Mouse (Mus musculus): Measurements from ENCODE around the gene Usf3. TPM values are rescaled to one million over a fixed set of nuclear protein-coding genes. Genes with fewer than 3 reads are reported as not detected.
A peak's percentile ranks its signal among the peaks of the same experiment; 100 is the strongest.

Usf3 gene
- polyA plus RNA-seq, 1 experiment from 2014 or later: 2.0 TPM

DNA sequence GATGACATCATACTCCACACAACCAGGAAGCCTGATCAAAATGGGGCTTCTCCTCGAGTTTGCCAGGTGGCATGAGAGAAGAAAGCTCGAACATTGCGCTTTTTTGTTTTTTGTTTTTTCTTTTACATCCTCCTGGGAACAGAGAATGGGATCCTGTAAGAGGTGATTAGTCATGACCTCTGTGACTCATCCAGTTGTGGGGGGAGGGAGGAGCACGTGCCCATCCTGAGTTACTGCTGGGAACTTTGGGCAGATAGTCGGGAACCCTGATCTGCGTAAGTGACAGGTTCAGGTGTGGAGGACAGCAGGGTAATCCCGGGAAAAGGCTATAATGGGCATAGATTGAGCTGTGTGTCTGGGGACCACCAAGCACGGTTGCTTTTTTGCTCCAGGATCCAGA is 67.4 kb downstream of the Usf3 start:
- WGBS: 71% methylated on average over 8 of the region's 8 CpGs
- Histone ChIP-seq H3K27me3 (ENCODE audit: control insufficient read depth, insufficient read depth, low read depth, low read length) (no peaks in the 10 kb centered on the region), H3K4me2 (ENCODE audit: low read length) (no peak overlapping the region), H3K4me1 (ENCODE audit: control insufficient read depth, insufficient read depth, low read length) (no peaks in the 10 kb centered on the region), H3K36me3 (ENCODE audit: control insufficient read depth, insufficient read depth, low read length) (no peaks in the 10 kb centered on the region), H3K9ac (ENCODE audit: low read depth, low read length) (no peak overlapping the region), H3K4me3 (ENCODE audit: low read depth, low read length) (no peak overlapping the region), H3K27ac (ENCODE audit: low read length) (no peak overlapping the region), H3K9me3 (replicated peaks; ENCODE audit: control insufficient read depth, low read length, poor library complexity, severe bottlenecking) (no peaks in the 10 kb centered on the region)
- no peak for ATAC-seq

DNA sequence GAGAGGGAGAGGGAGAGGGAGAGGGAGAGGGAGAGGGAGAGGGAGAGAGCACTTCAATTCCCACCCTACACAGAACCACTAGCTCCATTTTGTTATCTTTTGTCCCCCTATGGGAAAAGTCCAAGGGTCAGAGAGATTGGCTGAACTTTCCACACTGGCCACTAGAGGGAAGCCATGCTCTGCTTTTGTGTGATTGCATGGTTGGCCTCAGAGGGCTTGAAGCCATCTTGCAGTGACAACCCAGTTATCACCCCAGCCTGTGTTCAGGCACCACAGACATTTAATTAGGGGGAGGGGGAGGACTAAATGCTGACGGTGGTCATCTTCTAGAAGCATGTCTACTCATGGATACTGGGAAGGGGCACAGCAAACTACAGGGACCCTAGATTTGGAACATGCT is 69.6 kb downstream of the Usf3 start:
- Histone ChIP-seq H3K9ac (ENCODE audit: low read depth, low read length) (no peak overlapping the region), H3K4me1 (ENCODE audit: control insufficient read depth, insufficient read depth, low read length) (no peaks in the 10 kb centered on the region), H3K9me3 (replicated peaks; ENCODE audit: control insufficient read depth, low read length, poor library complexity, severe bottlenecking) (peaks cover 3% of the 10 kb centered on the region; the same call in 1 of the 2 replicates), H3K4me3 (ENCODE audit: low read depth, low read length) (no peak overlapping the region), H3K4me2 (ENCODE audit: low read length) (no peak overlapping the region), H3K27me3 (ENCODE audit: control insufficient read depth, insufficient read depth, low read depth, low read length) (no peaks in the 10 kb centered on the region), H3K36me3 (ENCODE audit: control insufficient read depth, insufficient read depth, low read length) (no peaks in the 10 kb centered on the region), H3K27ac (ENCODE audit: low read length) (no peak overlapping the region)
- WGBS: 3% methylated on average over 1 of the region's 1 CpGs
- peak; percentile 60; the same call in 1 of the 2 replicates for ATAC-seq

DNA sequence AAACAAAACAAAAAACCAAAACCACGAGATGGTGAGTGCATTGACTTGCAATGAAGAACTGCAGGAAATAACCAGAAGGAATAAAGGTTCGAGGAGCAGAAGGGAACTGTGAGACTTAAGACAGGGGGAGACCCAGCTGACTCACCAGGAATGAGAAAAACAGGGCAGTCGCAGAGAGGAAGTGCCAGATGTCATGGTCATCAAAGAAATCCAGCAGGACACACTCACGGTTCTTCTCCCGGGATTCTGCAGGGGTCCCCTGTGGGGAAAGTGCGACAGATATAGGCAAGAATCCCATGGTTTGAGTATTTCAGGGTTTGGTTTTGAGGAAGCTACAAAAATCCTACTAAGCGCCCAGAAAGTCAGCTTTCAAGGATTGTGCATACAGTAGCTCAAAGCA is 70.3 kb downstream of the Usf3 start:
- H3K4me2 ChIP-seq (ENCODE audit: low read length): no peak overlapping the region
- H3K4me3 ChIP-seq (ENCODE audit: low read depth, low read length): no peak overlapping the region
- peaks cover 3% of the 10 kb centered on the region; the same call in 1 of the 2 replicates for H3K9me3 ChIP-seq (replicated peaks; ENCODE audit: control insufficient read depth, low read length, poor library complexity, severe bottlenecking)
- H3K27ac ChIP-seq (ENCODE audit: low read length): no peak overlapping the region
- H3K36me3 ChIP-seq (ENCODE audit: control insufficient read depth, insufficient read depth, low read length): no peaks in the 10 kb centered on the region
- H3K27me3 ChIP-seq (ENCODE audit: control insufficient read depth, insufficient read depth, low read depth, low read length): no peaks in the 10 kb centered on the region
- WGBS: 68% methylated on average over 7 of the region's 7 CpGs
- ATAC-seq: no peak
- no peaks in the 10 kb centered on the region for H3K4me1 ChIP-seq (ENCODE audit: control insufficient read depth, insufficient read depth, low read length)
- no peak overlapping the region for H3K9ac ChIP-seq (ENCODE audit: low read depth, low read length)

DNA sequence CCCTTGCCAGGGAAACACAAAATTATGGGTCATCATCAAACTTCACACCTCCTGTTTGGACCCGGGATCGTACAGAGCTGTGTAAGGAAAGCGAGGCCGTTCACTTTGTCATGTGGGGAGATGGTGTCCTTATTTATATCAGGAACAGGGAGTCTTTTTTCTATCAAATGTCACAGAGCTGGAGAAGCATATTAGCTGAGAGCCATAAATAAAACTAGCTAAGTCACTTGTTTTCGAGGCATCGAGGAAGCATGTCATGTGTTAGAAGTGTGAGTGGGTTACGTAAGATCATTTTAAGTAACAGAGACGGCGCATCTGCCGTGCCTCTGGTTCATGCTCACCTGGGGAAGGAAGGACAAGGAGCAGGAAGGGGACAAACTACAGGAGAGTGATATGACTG is 76.9 kb downstream of the Usf3 start:
- Histone ChIP-seq H3K36me3 (ENCODE audit: control insufficient read depth, insufficient read depth, low read length) (no peaks in the 10 kb centered on the region), H3K9ac (ENCODE audit: low read depth, low read length) (no peak overlapping the region), H3K27ac (ENCODE audit: low read length) (no peak overlapping the region), H3K9me3 (replicated peaks; ENCODE audit: control insufficient read depth, low read length, poor library complexity, severe bottlenecking) (peaks cover 3% of the 10 kb centered on the region; the same call in 1 of the 2 replicates), H3K4me1 (ENCODE audit: control insufficient read depth, insufficient read depth, low read length) (no peaks in the 10 kb centered on the region), H3K4me3 (ENCODE audit: low read depth, low read length) (no peak overlapping the region), H3K4me2 (ENCODE audit: low read length) (no peak overlapping the region), H3K27me3 (ENCODE audit: control insufficient read depth, insufficient read depth, low read depth, low read length) (no peaks in the 10 kb centered on the region)
- 95% methylated on average over 10 of the region's 10 CpGs for WGBS
- no peak for ATAC-seq

DNA sequence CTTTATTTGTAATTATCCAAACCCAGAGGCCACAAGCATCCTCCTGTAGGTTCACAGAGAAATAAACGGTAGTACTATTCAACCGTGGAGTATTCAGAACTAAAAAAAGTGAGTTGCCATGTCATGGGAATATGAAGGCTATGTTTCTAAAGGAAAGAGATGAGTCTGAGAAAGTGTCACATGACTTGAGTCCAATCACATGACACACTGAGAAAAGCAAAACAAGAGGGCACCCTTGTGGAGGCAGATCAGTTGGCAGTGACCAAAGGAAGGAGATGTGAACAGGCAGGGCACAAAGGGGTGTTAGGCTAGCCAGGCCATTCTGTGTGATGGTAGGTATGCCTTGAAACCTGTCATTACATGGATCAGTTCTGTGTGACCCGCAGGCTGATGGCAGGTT is 79.7 kb downstream of the Usf3 start:
- Histone ChIP-seq H3K27me3 (ENCODE audit: control insufficient read depth, insufficient read depth, low read depth, low read length) (no peaks in the 10 kb centered on the region), H3K36me3 (ENCODE audit: control insufficient read depth, insufficient read depth, low read length) (no peaks in the 10 kb centered on the region), H3K9ac (ENCODE audit: low read depth, low read length) (no peak overlapping the region), H3K4me3 (ENCODE audit: low read depth, low read length) (no peak overlapping the region), H3K27ac (ENCODE audit: low read length) (no peak overlapping the region), H3K4me2 (ENCODE audit: low read length) (no peak overlapping the region), H3K4me1 (ENCODE audit: control insufficient read depth, insufficient read depth, low read length) (no peaks in the 10 kb centered on the region), H3K9me3 (replicated peaks; ENCODE audit: control insufficient read depth, low read length, poor library complexity, severe bottlenecking) (no peaks in the 10 kb centered on the region)
- WGBS: 93% methylated on average over 3 of the region's 3 CpGs
- no peak for ATAC-seq

DNA sequence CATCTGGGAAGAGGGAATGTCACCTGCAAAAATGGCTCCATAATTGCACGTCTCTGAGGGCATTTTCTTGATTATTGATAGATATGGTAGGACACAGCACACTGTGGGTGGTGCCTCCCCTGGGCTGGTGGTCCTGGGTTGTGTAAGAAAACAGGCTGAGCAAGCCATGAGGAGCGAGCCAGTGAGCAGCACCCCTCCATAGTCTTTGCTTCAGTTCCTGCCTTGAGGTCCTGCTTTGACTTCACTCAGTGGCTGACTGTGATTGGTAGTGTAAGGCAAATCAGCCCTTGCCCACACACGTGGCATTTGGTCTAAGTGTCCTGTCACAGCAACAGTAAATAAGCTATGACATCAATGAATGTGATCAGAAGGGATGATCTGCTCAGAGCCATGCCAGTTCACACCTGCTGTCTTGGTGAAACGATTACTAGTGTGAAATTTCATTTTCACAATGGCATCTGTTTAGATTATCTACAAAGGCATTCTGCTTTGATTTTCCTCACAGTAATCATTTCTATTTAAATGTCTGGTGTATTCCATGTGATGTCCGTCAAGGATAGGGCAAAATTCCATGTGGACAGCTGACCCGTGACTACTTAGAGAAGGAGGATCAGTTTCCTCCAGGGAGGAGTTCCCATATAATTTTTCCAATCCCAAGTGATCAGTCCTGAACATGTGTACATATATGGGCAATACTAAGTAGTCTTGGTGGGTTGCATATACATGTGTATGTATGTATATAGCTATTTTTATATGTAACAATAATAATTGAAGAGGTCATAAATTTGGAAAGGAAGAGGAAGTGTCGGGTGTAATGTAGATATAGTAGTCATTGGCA is 81.0 kb downstream of the Usf3 start:
- Histone ChIP-seq H3K27ac (ENCODE audit: low read length) (no peak overlapping the region), H3K27me3 (ENCODE audit: control insufficient read depth, insufficient read depth, low read depth, low read length) (no peaks in the 10 kb centered on the region), H3K4me1 (ENCODE audit: control insufficient read depth, insufficient read depth, low read length) (no peaks in the 10 kb centered on the region), H3K4me2 (ENCODE audit: low read length) (no peak overlapping the region), H3K9me3 (replicated peaks; ENCODE audit: control insufficient read depth, low read length, poor library complexity, severe bottlenecking) (no peaks in the 10 kb centered on the region), H3K9ac (ENCODE audit: low read depth, low read length) (no peak overlapping the region), H3K4me3 (ENCODE audit: low read depth, low read length) (no peak overlapping the region), H3K36me3 (ENCODE audit: control insufficient read depth, insufficient read depth, low read length) (no peaks in the 10 kb centered on the region)
- 80% methylated on average over 7 of the region's 7 CpGs for WGBS
- no peak for ATAC-seq

DNA sequence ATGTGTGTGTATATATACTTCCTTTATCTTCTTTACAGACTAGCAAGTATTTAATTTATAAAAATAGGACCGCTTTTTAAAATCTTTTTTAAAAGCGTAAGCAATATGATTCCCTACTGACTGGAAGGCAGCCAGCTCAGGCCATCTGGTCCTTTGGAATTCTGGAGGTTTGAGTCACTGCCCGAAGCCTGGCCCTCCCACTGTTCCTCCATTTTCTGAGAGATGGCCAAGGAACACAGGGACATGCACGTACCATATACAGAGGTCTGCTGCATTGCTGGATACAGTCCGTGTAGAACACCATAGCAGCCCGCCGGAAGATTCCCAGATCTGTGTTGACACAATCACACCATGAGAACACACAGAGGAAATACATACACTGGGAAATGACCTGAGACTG is 81.7 kb downstream of the Usf3 start:
- Histone ChIP-seq H3K4me1 (ENCODE audit: control insufficient read depth, insufficient read depth, low read length) (no peaks in the 10 kb centered on the region), H3K9me3 (replicated peaks; ENCODE audit: control insufficient read depth, low read length, poor library complexity, severe bottlenecking) (no peaks in the 10 kb centered on the region), H3K4me3 (ENCODE audit: low read depth, low read length) (no peak overlapping the region), H3K9ac (ENCODE audit: low read depth, low read length) (no peak overlapping the region), H3K27me3 (ENCODE audit: control insufficient read depth, insufficient read depth, low read depth, low read length) (no peaks in the 10 kb centered on the region), H3K36me3 (ENCODE audit: control insufficient read depth, insufficient read depth, low read length) (no peaks in the 10 kb centered on the region), H3K27ac (ENCODE audit: low read length) (no peak overlapping the region), H3K4me2 (ENCODE audit: low read length) (no peak overlapping the region)
- WGBS: 79% methylated on average over 7 of the region's 7 CpGs
- ATAC-seq: no peak

DNA sequence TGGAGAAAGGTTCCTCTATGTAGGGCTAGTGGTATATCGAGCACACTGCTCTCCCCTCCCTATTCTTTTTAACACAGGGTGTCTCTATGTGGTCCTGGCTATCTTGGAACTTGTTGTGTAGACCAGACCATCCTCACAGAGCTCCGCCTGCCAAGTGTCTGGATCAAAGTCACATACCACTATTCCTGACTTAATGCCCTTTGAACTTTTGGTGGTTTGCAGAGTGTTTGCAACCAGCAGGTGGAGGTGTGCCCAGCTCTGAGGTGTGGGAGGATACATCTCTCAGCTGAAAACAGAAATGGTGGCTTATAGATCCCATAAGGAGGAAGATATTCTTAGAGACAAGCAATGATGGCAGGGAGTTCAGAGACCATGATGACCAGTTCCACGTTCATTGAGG is 84.4 kb downstream of the Usf3 start:
- Histone ChIP-seq H3K36me3 (ENCODE audit: control insufficient read depth, insufficient read depth, low read length) (no peaks in the 10 kb centered on the region), H3K4me3 (ENCODE audit: low read depth, low read length) (no peak overlapping the region), H3K27ac (ENCODE audit: low read length) (no peak overlapping the region), H3K4me2 (ENCODE audit: low read length) (no peak overlapping the region), H3K27me3 (ENCODE audit: control insufficient read depth, insufficient read depth, low read depth, low read length) (no peaks in the 10 kb centered on the region), H3K9ac (ENCODE audit: low read depth, low read length) (no peak overlapping the region), H3K4me1 (ENCODE audit: control insufficient read depth, insufficient read depth, low read length) (no peaks in the 10 kb centered on the region), H3K9me3 (replicated peaks; ENCODE audit: control insufficient read depth, low read length, poor library complexity, severe bottlenecking) (no peaks in the 10 kb centered on the region)
- WGBS: 87% methylated on average over 3 of the region's 3 CpGs
- no peak for ATAC-seq

DNA sequence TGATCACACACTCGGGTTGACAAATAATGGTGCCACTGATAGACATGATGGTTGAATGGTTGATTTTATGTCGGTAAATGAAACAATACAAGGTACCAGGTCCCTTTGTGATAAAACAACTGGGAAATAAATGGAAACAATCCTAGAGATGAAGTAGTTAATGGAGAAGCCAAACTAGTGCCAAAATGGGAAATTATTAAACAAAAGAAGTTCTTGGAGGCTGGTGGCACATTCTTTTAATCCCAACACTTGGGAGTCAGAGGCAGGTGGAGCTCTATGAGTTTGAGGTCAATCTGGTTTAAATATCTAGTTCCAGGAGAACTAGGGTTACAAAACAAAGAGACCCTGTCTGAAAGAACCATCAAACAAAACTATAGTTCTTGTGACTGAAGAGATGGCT is 91.9 kb downstream of the Usf3 start:
- no peak overlapping the region for H3K4me2 ChIP-seq (ENCODE audit: low read length)
- H3K4me3 ChIP-seq (ENCODE audit: low read depth, low read length): no peak overlapping the region
- no peaks in the 10 kb centered on the region for H3K4me1 ChIP-seq (ENCODE audit: control insufficient read depth, insufficient read depth, low read length)
- H3K9me3 ChIP-seq (replicated peaks; ENCODE audit: control insufficient read depth, low read length, poor library complexity, severe bottlenecking): no peaks in the 10 kb centered on the region
- 71% methylated on average over 2 of the region's 2 CpGs for WGBS
- no peak overlapping the region for H3K27ac ChIP-seq (ENCODE audit: low read length)
- no peak overlapping the region for H3K9ac ChIP-seq (ENCODE audit: low read depth, low read length)
- no peaks in the 10 kb centered on the region for H3K36me3 ChIP-seq (ENCODE audit: control insufficient read depth, insufficient read depth, low read length)
- ATAC-seq: no peak
- no peaks in the 10 kb centered on the region for H3K27me3 ChIP-seq (ENCODE audit: control insufficient read depth, insufficient read depth, low read depth, low read length)

Measured in midbrain, embryonic 16.5 days (tissue).